In genomic region chr14:46821271-46821872, GRCm38 (mm10) we compare ENCODE assay signal across 8 mouse cellular contexts. TPM values are rescaled to one million over a fixed set of nuclear protein-coding genes. Genes with fewer than 3 reads are reported as not detected.
DNase-seq lines count a peak whose midpoint lies in the region; ATAC-seq lines count a peak whose summit lies in the region.

No protein-coding gene starts in this region.

- H3K27me3 ChIP-seq in limb, embryonic 11.5 days (ENCODE audit: control insufficient read depth, insufficient read depth, low read length) = no peaks in the 10 kb centered on the region
- peaks cover 11% of the 10 kb centered on the region for H3K27me3 ChIP-seq in midbrain, embryonic 12.5 days

- H3K36me3 ChIP-seq in limb, embryonic 11.5 days (ENCODE audit: control insufficient read depth, insufficient read depth, low read length) = no peaks in the 10 kb centered on the region
- peaks cover 7% of the 10 kb centered on the region for H3K36me3 ChIP-seq in midbrain, embryonic 12.5 days

- intact Hi-C loops in heart, postnatal 10 days (cut with DNase I) = no loop called here

- peaks cover 5% of the 10 kb centered on the region for H3K4me1 ChIP-seq in limb, embryonic 11.5 days (ENCODE audit: control insufficient read depth, insufficient read depth, low read length)
- peaks cover 15% of the 10 kb centered on the region for H3K4me1 ChIP-seq in midbrain, embryonic 12.5 days

- peak overlapping the region; percentile 87 for H3K9ac ChIP-seq in limb, embryonic 11.5 days (ENCODE audit: low read length)
- peak overlapping the region; percentile 78 for H3K9ac ChIP-seq in midbrain, embryonic 12.5 days (replicated peaks)

- DNase-seq in thymus, postnatal 0 days (ENCODE audit: low spot score) = peak; percentile 38
- DNase-seq in thymus, postnatal 4 days = no peak
- DNase-seq in embryo, embryonic 11 days = peak; percentile 29
- peak; percentile 34 to 54 for DNase-seq in heart, postnatal 10 days
- DNase-seq in limb, embryonic 11.5 days (ENCODE audit: low spot score) = no peak
- no peak for DNase-seq in right cerebral cortex, postnatal 36 days (ENCODE audit: low spot score in 2 of 2)
- no peak for DNase-seq in ovary, adult 18-20 months (ENCODE audit: low spot score)

- peak overlapping the region; percentile 63 for H3K4me2 ChIP-seq in limb, embryonic 11.5 days (ENCODE audit: low read depth, severe bottlenecking)
- peak overlapping the region; percentile 83 for H3K4me2 ChIP-seq in midbrain, embryonic 12.5 days (replicated peaks)

- H3K9me3 ChIP-seq in limb, embryonic 11.5 days (ENCODE audit: control insufficient read depth, low read length) = no peaks in the 10 kb centered on the region
- no peaks in the 10 kb centered on the region for H3K9me3 ChIP-seq in midbrain, embryonic 12.5 days

- peak overlapping the region; percentile 81 for H3K27ac ChIP-seq in limb, embryonic 11.5 days (replicated peaks; ENCODE audit: low read depth, low read length)
- peak overlapping the region; percentile 82 for H3K27ac ChIP-seq in midbrain, embryonic 12.5 days (replicated peaks)

- under 1% methylated on average over 11 of the region's 11 CpGs for WGBS in limb, embryonic 11.5 days
- whole genome bisulfite sequencing in midbrain, embryonic 12.5 days = under 1% methylated on average over 11 of the region's 11 CpGs

- ATAC-seq in limb, embryonic 11.5 days (ENCODE audit: insufficient number of reproducible peaks, low FRiP score, low TSS enrichment, low read depth) = no peak
- ATAC-seq in midbrain, embryonic 12.5 days (ENCODE audit: low FRiP score, low read depth) = no peak

- H3K4me3 ChIP-seq in limb, embryonic 11.5 days (ENCODE audit: low read depth, low read length) = peak overlapping the region; percentile 85
- peak overlapping the region; percentile 86 for H3K4me3 ChIP-seq in midbrain, embryonic 12.5 days

RNA-seq across cellular contexts. Expression of gene Gmfb, which starts 0.7 kb away (rescaled TPM):
- 105 and 107 TPM in 2 replicates for polyA plus RNA-seq in thymus, postnatal 0 days (2015; fragmentation: Nextera tagmentation; extraction: Ambion mirVana)
- total RNA-seq in heart, postnatal 10 days (2021) = 10 to 100 TPM; 45.0 to 45.8 TPM
- polyA plus RNA-seq in limb, embryonic 11.5 days (2014; fragmentation: Nextera tagmentation; extraction: Ambion mirVana) = 99.2 and 111 TPM in 2 replicates
- polyA plus RNA-seq in midbrain, embryonic 12.5 days (2016; fragmentation: Nextera tagmentation; extraction: Ambion mirVana) = 105 and 109 TPM in 2 replicates

RNA-seq across cellular contexts. Expression of gene Cgrrf1, which starts 10.6 kb away (rescaled TPM):
- 11.2 and 16.3 TPM in 2 replicates for polyA plus RNA-seq in thymus, postnatal 0 days (2015; fragmentation: Nextera tagmentation; extraction: Ambion mirVana)
- total RNA-seq in heart, postnatal 10 days (2021) = 10 to 100 TPM; 34.4 to 38.4 TPM
- polyA plus RNA-seq in limb, embryonic 11.5 days (2014; fragmentation: Nextera tagmentation; extraction: Ambion mirVana) = 29.5 and 35.2 TPM in 2 replicates
- polyA plus RNA-seq in midbrain, embryonic 12.5 days (2016; fragmentation: Nextera tagmentation; extraction: Ambion mirVana) = 27.4 and 30.6 TPM in 2 replicates

RNA-seq across cellular contexts. Expression of gene Cnih1, which starts 33.2 kb away (rescaled TPM):
- 153 and 155 TPM in 2 replicates for polyA plus RNA-seq in thymus, postnatal 0 days (2015; fragmentation: Nextera tagmentation; extraction: Ambion mirVana)
- total RNA-seq in heart, postnatal 10 days (2021) = 10 to 100 TPM; 54.5 to 62.6 TPM
- polyA plus RNA-seq in limb, embryonic 11.5 days (2014; fragmentation: Nextera tagmentation; extraction: Ambion mirVana) = 198 and 213 TPM in 2 replicates
- 178 TPM in 2 replicates for polyA plus RNA-seq in midbrain, embryonic 12.5 days (2016; fragmentation: Nextera tagmentation; extraction: Ambion mirVana)

Comparison
In these comparisons a context has a peak if more than half of its experiments do, and no peak if none do; other contexts are left out.
1. DNase-seq: peak in thymus, postnatal 0 days (single experiment), embryo, embryonic 11 days (single experiment) and heart, postnatal 10 days (2 of 2); none in thymus, postnatal 4 days (single experiment), limb, embryonic 11.5 days (single experiment), right cerebral cortex, postnatal 36 days (0 of 2) and ovary, adult 18-20 months (single experiment).